Mouse (Mus musculus) neural tube, embryonic 10.5 days (tissue): ENCODE data around the gene Gpr61.

Experiments used
- DNase-seq: peaks from one replicate; pipeline ENCODE4 v3.0.0-alpha.2; 2017; ENCODE audit warnings: low spot score; ENCODE audit errors: extremely low spot score

The Gpr61 gene

DNA sequence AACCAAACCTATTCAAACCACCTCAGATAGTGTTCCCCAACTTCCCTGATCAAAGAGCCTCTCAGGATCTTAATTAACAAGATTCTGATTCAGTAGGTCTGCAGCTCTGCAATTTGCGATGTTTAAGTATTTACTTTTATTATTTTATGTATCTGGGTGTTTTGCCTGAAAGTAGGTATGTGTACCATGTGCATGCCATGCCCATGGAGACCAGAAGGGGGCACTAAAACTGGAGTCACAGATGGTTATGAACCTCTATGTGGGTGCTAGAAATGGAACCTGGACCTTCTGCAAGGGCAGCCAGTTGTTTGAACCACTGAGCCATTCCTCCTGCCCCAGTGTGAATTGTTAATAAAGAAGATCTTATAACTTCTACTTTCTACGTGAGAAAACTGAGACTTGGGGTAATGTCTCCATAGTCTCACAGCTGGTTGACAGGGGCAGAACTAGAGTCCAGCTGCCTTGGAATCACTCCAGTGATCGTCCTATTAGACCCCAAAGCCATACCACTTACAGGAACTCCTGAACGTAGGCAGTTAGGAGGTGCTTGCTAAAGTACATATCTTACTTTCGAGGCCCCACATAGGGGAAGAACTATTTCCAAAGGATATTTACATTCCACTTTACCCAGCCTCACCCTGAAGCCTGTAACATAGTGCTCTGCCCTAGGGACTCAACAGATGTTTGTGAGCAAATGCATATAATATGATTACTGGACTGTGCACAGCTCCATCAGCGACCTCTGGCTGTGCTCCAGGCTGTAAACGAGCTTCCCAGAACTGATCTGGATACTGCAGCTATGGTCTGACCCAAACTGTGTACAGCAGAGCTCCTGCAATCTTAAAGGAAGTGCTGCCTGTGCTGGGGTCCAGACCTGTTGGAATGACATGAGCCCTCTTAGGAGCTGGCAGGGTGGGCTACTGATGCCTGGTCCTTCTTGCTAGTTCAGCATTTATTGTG, 24.4 kb upstream of the Gpr61 start:
- no peak for DNase-seq

DNA sequence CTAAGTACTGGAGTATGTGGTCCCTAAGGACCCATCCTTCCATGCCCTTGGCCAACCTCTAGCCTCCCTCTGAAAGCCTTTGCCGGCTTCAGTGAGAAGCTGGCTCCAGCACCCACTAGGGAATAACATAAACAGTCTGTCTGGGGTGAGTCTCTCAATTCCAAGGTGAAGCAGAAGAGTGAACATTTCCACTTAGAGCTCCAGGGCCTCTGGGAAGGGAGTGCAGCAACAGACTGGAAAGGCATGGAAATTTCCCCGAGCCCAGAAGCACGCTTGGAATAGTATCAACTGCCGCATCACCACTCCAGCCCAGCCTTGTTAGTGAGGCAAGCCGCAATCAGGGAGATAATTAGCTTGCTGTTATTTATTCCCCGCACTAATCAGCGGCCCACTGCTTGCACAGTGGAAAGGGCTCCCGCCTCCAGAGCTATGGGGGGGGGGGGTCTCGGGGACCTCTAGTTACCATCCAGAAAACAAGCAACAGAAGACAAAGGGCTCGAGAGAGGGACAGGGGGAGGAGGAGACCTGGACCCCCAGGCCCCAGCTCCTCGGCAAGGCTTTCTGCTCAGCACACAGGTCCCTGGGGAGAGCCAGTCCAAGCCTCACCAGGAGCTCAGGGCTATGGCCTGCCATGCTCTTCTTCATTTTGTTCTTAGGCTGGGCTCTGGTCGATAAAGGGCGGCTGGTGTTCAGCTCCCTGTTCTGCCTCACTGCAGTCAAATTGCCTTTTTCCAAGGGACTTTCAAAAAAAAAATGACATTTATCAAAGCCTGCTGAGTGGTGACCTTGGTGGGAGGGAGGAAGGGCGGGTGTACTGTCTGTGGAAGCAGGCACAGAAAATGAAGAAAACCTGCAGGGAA, 20.2 kb upstream of the Gpr61 start:
- DNase-seq: no peak

DNA sequence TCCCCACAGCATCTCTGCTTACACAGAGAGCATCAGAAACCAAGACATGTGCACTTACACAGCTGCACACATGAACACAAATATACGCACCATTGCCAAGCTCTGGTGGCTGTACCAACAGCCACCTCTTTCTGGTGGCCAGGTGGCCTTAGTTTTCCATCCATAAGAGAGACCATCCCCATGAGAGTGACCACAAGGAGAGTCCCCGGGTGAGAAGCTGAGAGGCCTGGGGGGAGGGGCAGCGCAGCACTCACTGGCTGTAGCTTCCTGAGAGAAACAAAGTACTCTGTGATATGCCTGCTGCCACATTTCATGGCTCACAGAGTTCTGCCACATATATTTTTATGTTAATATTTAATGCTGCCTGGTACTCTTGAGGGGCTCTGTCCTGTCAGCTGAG, 14.5 kb upstream of the Gpr61 start:
- no peak for DNase-seq

DNA sequence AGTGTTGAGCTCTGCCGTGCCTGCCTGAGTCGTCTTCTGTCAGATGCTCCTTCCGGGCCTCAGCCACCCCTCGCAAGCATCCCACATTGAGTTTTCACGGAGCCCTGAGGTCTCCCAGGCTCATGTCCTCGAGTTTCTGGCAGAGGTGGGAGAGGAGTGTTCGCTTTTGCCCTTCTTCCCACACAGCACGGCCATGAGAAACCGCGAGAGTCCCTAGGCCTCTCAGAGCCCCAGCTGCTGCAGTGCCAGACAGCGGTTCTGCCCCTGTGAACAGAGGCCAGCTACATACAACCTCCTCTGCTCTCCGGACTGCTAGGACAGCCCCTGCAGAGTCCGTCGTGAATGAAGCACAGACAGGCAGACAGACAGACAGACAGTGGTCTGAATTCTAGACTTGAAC, 12.8 kb upstream of the Gpr61 start:
- no peak for DNase-seq

DNA sequence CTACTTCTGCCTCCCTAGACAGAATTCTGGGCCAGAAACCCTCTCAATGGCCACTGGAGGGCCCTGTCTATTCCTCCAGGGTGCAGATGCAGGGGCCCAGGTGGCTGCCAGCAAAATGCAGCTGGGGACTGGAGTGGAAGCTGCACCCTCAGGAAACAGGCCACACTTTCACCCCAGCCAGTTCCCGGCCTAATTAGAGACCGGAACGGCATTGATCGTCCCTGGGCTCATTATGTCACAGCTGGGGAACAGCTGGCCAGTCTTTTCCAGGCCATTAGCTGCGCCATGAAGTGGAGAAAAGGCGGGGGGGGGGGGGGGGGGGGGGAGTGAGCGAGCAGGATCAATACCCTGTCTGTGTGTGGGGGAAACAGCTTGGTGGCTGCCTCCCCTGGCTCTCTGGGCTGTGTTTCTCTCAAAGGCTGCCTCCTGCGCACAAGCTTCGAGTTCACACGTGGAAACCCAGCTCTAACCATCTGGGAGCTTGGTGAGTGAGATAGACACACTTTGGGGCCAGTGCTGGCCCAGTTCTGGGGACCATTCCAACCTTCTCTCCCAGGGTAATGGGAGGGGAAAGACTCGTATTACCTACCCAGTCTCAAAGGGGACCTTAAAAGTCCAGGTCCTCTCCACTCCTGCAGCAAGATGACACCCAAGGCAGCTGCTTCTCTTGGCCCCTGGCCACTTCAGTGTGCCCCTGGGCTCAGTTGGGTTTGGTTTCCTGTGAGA, 12.0 kb upstream of the Gpr61 start:
- DNase-seq: peak; percentile 67

DNA sequence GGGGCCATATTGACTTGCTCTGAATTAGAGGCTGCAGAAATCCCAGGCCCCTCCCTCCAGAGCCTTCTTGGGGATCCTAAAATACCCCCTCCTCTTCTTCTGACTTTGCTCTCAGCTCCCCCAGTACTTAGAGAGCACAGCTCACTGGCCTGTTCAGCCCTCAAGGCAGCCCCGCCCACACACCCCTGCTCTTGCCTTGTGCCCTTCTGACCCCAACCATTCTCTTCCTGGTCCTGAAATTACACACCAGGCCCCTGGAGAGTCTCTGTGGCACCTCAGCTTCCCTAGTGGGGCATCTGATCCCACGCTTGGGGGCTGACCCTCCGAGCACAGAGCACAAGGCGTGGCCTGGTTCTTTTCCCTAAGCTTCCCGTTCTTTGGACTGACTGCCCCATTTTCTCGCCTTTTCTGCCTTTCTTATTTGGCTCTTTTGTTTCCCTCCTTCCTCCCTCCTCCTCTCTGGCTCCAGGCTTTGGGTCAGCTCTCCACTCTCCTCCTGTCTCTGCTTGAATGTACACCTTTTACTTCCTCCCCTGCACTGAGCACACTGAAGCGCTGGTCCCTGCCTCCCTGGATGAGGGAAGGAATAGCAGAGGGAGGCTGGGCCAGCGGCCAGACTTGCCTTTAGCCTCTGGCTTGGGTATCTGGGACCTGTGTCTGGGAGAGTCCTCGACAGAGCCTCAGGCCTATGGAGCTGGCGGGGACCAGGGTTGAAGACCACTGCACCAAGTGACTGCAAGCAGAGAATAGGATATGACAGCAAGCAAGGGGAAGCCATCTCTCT, 11.0 kb upstream of the Gpr61 start:
- no peak for DNase-seq

DNA sequence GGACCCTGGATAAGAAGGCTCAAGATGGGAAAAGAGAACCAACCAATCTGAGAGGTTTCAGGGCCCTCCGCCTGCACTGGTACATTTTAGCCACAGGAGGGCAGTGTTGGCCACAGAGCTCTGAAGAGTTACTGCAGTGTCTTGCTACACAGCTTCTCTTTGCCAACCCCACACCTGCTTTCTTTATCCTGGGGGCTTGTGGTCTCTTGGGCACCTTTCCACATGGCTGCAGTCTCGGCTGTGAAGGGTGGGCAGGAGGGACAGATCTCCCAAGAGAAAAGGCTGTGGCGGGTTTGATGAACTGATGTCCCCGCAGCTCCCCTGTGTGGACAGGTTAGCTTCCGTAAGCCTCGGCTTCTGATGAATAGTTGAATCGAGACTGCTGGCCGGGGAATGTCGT, 10.1 kb upstream of the Gpr61 start:
- DNase-seq: peak; percentile 90

DNA sequence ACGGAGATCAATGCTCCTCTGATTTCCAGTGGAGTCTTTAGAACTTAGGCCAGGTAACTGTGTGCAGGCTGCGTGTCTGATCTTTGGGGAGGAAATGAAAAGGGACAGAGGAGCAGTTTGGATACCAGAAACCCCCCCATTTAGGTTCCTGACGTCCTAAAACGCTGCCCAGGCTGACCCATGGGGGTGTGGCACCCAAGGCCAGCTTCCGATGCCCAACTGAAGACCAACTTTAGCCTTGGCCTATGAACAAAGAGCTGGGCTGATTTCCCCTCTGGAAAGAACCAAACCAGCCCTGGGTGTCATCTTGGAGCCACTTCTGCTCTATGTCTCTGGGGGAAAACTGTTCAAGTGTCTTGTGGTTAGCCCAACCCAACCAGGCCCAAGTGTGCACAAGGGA, 9.4 kb upstream of the Gpr61 start:
- no peak for DNase-seq

DNA sequence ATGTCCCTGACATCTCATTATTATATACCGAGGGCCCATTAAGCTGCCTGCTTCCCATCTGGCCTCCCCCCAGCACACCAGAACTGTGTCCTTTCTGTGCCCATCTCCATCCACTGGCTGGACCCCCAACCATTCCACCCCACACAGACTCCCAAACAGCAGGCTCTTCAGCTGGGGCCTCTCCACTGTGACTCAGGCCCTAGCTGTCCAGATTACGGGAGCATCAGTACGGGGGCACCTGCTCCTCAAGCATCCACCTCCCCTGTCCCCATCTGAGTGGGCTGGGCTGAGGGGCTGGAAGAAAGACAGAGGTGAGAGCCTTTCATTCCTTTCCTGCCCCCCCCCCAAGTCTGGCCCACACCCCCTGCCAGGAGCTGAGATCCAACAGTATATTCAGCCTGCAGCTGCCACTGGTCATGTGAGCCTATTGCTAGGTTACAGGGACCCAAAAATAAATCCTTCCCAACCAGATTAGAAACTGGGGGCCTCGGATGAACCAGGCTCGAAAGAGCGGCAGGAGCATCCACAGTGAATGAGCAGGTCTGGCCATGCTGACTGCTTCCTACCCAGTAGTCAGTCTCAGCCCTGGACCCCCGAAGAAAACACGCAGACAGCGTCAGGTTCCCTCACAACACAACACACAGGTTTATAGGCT, 3.8 kb upstream of the Gpr61 start:
- no peak for DNase-seq

DNA sequence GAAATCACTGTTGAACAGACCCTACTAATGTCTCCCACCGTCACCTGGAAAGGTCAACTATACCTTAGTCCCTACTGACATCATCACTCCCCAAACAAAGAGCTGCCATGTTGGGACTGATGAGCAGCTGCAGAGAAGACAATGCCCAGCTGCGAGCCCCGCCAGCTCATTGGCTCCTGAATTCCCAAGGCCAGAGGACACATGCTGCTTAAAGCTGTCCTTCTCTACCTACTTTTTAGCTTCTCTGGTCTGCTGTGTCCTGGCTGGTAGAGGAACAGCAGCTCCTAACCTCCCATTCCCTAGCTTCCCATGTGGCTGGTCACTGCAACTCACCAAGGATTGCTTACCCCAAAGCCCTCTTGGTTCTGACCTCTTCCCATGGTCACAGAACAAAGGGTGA, 2.4 kb downstream of the Gpr61 start:
- DNase-seq: no peak

DNA sequence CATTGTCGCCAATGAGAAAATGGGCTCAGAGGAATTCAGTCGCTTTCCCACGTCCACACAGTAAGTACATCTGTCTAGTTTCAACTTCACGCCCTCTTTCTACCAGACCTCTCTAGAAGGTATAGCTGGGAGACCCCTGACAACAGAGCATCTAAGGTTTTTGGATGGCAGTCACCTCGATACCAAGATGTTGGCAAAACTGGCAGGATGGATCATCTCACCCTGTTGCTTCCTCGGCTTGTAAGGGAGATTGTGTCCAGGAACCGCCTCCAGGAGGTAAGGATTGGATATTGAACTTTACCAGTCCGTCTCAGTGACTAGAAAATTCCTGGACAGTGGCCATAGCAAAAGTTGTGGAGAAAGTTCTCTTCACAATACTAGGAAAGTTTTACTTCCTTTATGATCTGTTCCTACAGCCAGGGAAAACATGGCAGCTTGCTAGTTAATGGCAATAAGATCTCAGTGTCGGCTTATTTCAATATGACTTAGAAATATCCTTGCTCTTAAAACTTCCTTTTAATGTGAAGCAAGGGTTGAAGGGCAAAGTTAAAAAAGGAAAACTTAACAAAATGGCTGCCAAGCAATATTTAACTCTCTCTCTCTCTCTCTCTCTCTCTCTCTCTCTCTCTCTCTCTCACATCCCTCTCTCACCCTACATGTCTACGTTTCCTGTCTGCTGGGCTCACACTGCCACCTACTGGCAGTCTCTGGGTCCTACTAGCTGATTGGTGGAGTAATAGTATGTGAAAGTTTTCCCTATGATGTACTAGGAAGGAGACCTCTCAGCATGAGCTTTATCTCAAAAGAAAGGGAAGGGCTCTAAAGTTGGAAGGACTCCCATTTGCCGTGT, 7.1 kb downstream of the Gpr61 start:
- DNase-seq: peak; percentile 85

DNA sequence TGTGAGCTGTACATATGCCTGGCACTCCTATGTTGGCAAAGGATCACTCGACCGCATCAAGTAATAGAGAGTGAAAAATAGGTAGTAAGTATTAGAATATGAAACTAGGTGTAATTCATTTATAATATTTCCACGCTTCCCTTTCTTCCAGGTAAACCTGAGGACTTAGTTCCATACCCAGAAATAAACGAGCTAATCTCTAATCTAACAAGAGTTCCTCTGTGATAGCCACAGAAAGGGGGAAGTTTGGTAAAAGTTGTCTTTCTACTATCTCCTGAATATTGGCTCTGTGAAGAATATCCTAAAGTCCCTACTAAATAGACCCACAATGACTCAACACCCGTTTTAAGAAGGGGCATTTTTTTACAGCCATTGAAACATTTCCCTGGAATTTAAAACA, 8.0 kb downstream of the Gpr61 start:
- DNase-seq: no peak

DNA sequence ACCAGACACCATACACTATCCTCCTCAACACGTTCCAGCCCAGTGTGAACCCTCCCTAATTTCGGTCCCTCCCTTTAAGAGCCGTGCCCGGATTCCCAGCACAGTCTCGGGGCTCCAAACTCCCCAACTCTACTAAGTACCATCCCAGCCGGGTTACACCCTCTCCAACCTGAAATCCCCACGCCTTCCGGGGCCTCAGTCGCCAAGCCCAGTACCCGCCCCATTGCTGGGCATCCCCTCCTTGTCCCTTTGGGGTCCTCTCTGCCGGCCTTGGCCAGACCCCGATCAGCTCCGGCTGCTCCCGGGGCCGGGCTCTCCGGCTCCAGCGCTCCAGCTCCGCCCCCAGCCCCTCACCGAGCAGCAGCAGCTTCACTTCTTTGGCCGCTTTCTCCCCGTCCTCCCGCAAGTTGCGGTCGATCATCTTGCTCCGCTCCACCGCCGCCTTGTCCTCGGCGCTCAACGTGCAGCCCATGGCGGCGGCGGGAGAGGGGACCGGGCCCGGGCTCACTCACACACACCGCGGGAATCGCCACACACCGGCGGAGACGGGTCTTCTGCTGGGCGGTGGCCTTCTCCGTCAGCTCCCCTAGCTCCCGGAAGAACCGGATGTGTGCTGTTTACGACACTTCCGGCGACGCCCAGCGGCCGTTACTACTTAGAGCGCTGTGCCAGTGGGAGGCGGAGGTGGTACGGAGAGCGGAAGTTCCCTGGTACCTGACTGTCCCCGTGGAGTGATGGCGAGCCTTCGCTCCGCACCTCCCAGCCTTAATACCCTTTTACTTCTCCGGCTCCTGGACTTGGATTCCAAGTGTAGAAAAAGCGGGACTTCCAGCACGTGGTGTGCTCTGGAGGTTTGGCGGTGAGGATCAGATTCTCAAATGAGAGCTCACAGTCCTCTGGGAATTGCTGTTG, 8.9 kb downstream of the Gpr61 start, which contains the start of gene Gnai3:
Gene Gnai3, minus strand, starts transcription at position 613 of the 912 bp plus-strand sequence.
- peak; percentile 95 for DNase-seq

DNA sequence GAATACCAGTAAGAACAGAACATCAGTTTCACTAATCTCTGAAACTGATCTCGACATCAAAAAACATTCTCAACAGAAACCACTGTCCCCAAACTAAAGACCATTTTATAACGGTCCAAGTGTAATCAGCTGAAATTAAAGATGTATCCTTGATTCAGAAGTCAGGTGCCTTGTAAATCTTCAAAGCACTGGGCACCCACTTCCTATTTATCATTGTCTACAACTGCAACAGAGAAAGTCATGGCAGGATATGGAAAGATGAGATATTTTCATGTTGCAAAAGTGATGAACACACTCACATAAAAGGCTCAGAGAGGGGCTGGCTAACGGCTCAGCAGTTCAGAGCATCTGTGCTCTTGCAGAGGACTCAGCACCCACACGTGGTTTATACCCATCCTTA, 13.9 kb downstream of the Gpr61 start:
- DNase-seq: no peak

DNA sequence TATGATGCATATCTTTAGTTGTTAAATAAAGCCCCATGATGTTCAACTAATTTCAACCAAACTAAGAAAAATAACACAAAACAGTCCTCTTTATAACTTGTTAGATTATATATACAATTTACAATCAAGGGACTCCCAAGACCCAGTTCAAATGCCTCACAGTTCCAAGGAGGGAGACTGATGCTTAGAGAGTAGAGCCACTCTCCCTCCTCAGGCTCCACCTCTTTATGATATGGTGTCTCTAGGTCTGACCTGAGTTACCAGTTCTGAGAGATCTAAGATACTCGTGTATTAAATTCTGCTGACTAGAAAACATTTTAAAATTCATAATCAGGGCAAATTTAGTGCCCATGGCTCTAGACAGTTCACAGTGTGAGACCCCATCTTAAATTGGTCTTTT, 15.6 kb downstream of the Gpr61 start:
- DNase-seq: no peak

DNA sequence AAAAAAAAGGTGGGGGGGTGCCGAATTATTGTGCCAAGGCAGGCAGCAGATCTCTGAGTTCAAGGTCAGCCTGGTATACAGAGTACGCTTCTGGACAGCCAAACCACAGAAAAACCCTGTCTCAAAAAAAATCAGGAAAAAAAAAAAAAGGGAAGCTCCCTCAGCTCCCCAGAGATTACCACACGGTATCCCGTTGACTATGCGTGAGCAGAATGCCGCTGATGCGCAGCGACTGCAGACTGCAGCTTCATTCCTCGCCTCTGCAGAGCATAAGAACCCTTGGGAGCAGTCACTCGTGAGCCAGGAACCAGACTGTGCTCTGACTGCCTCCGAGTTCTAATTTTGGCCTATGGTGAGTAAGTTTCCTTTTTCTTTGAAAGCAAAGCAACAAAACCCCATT, 20.0 kb downstream of the Gpr61 start:
- no peak for DNase-seq

DNA sequence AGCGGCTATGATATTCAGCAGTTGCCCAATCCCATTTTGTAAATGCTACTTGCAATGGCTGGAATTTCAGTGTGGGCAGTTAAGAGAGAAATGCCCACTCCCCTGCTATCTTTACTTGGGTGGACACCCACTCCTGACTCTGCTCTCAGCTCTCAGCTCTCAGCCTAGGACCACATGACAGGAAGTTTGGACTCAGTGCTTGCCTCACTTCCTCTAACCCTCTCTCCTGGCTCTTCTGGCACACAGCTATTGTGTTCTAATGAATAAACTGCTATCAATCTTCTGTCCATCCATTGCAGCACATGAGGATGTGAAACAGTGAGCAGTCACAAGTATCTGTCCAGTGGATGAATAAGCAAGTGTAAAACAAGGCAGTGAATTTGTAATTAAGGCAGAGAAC, 22.2 kb downstream of the Gpr61 start:
- no peak for DNase-seq

DNA sequence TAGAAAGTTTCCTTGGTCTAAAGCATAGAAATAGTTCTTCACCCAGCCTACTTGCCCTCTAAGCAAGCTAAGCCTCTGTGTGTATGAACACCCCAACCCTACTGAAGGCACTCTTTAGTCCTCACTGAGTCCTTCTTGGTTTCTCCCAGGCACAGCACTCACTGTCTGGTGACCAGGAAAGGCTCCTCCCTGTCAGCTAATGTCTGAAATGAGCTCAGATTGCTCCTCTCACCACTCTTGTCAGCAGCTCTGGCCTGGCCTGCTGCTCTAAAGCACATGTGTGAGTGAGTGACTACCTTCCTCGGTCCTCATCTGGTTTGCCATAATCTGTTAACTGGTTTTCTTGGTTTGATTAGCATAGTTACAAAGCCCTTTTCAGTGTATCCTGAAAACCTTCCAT, 22.9 kb downstream of the Gpr61 start:
- no peak for DNase-seq
